Mouse (Mus musculus): ENCODE results near the gene Ndrg2. TPM values are rescaled to one million over a fixed set of nuclear protein-coding genes. Genes with fewer than 3 reads are reported as not detected.

Ndrg2 gene
- polyA plus RNA-seq, 1 experiment from 2014 or later, result 63.7 TPM

Other genes starting within 250 kb of the Ndrg2 start
- gene Gm17079, start 218.7 kb downstream of the Ndrg2 start, polyA plus RNA-seq (2015; fragmentation: Nextera tagmentation; extraction: Ambion mirVana), result not detected in 2 replicates
- gene Gm5800, start 197.0 kb downstream of the Ndrg2 start, polyA plus RNA-seq (2015; fragmentation: Nextera tagmentation; extraction: Ambion mirVana), result not detected in 2 replicates
- 0.22 TPM in 1 of 2 replicates, not detected in the other for gene Ang4, start 140.6 kb downstream of the Ndrg2 start, polyA plus RNA-seq (2015; fragmentation: Nextera tagmentation; extraction: Ambion mirVana)
- not detected in 2 replicates for gene AY358078, start 114.1 kb downstream of the Ndrg2 start, polyA plus RNA-seq (2015; fragmentation: Nextera tagmentation; extraction: Ambion mirVana)
- gene Ear6, start 60.5 kb downstream of the Ndrg2 start, polyA plus RNA-seq (2015; fragmentation: Nextera tagmentation; extraction: Ambion mirVana), result not detected in 2 replicates
- gene Mettl17, start 29.3 kb downstream of the Ndrg2 start, polyA plus RNA-seq (2015; fragmentation: Nextera tagmentation; extraction: Ambion mirVana), result 40.0 and 40.1 TPM in 2 replicates
- gene Slc39a2, start 21.3 kb downstream of the Ndrg2 start, polyA plus RNA-seq (2015; fragmentation: Nextera tagmentation; extraction: Ambion mirVana), result 0.34 and 0.38 TPM in 2 replicates
- not detected in 2 replicates for gene Tppp2, start 4.3 kb upstream of the Ndrg2 start, polyA plus RNA-seq (2015; fragmentation: Nextera tagmentation; extraction: Ambion mirVana)
- gene Rnase13, start 8.6 kb upstream of the Ndrg2 start, polyA plus RNA-seq (2015; fragmentation: Nextera tagmentation; extraction: Ambion mirVana), result not detected in 2 replicates
- gene Arhgef40, start 70.6 kb upstream of the Ndrg2 start, polyA plus RNA-seq (2015; fragmentation: Nextera tagmentation; extraction: Ambion mirVana), result 105 TPM in 2 replicates
- gene Tmem253, start 101.5 kb upstream of the Ndrg2 start, polyA plus RNA-seq (2015; fragmentation: Nextera tagmentation; extraction: Ambion mirVana), result 0.26 and 0.57 TPM in 2 replicates
- 25.7 and 26.3 TPM in 2 replicates for gene Zfp219, start 106.6 kb upstream of the Ndrg2 start, polyA plus RNA-seq (2015; fragmentation: Nextera tagmentation; extraction: Ambion mirVana)
- gene Olfr221, start 128.3 kb upstream of the Ndrg2 start, polyA plus RNA-seq (2015; fragmentation: Nextera tagmentation; extraction: Ambion mirVana), result not detected in 2 replicates
- 645 and 674 TPM in 2 replicates for gene Hnrnpc, start 189.9 kb upstream of the Ndrg2 start, polyA plus RNA-seq (2015; fragmentation: Nextera tagmentation; extraction: Ambion mirVana)
- gene Rpgrip1, start 196.5 kb upstream of the Ndrg2 start, polyA plus RNA-seq (2015; fragmentation: Nextera tagmentation; extraction: Ambion mirVana), result 61.8 and 72.8 TPM in 2 replicates

Measured in lung, embryonic 15.5 days (tissue).